Mouse (Mus musculus) megakaryocyte, embryonic 14.5 days (primary cell): ENCODE measurements around the gene Ccdc28b.

ENCODE experiments used
- FLI1 ChIP-seq: IDR thresholded peaks from 2 replicates; pipeline ENCODE4 v1.6.1; 2012; ENCODE audit warnings: low read length, inconsistent platforms, mixed read lengths
- GATA1 ChIP-seq: IDR thresholded peaks from 3 replicates; pipeline ENCODE4 v1.6.1; 2012; ENCODE audit warnings: mixed read lengths, low read length, inconsistent platforms, borderline replicate concordance

DNA sequence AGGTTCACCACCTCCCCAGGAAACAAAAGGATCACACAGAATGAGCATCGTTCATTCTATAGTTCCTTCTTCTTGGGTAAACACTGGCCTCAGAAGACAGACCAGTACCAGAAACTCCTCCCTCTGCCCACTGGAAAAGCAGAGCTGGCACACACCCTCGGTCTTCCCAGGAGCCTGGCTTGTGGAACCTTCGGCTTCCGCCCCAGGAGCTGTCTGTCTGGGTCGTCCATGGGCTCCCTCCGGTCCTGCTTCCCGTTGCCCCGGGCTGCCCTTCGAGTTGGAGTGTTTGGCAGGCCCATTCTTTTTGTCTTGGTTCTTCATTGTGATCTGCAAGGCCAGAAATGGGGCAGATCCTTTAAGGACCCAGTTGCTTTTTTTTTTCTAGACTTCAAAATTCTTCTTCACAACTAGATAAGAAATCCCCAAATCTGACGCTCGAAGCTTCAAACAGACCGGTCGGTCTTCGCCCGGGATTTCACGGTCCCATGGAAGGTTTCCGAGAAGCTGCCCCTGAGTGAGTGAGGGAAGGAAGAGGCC, 16.4 kb upstream of the Ccdc28b start:
- TF ChIP-seq GATA1 (no peak), FLI1 (no peak)
